Mouse (Mus musculus) kidney, postnatal 36 days (tissue): ENCODE data around the gene Slc35c1.
"Not testable (repeated sequence)": the region's sequence is repeated elsewhere in the genome, so short reads cannot be mapped to it uniquely, and the experiment has no call there.

Experiments
- DNase-seq, 2 experiments: peaks; one replicate each; pipeline ENCODE4 v3.0.0; 2021 to 2022; ENCODE audit warnings: mixed read lengths in 2 of 2

Slc35c1 gene

DNA sequence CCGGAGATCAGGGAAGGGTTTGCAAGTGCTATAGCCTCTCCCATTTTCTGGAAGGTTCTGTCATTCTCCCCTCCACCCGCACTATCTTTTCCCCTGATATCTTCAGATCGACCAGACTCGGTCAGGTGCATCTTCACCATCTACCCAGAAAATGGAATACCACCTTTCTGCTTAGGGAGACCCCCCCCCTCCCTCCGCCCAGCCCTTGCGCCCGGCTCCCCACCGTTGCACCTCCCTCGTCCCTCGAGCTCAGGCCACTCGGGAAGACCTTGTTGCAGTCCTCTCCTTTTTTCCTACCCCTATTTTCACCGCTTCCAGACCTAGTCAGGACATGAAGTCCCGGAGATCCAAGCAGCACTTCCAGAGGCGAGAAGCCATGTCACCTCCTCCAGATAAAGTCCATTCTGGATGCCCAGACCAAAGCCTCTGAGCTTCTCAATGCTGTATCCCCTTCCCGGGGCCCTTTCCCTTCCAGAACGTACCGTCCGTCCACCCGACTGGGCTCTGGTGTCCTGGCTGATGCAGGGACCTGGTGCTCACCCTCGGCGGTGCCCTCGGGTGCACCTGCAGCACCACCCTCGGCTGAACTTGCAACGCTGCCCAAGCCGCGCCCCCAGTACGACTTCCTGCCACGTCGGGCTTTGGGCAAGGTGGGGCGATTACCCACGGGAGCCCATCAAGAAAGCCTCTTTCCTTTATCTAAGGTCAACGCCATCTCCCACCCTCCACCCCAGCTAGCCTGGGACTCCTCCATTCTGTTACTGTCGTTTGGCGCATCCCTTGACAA lies at the start of gene Slc35c1:
Gene Slc35c1 (minus strand): TSS at position 618 of the 787 bp plus-strand sequence.
- DNase-seq: peak; percentile 51 to 73

DNA sequence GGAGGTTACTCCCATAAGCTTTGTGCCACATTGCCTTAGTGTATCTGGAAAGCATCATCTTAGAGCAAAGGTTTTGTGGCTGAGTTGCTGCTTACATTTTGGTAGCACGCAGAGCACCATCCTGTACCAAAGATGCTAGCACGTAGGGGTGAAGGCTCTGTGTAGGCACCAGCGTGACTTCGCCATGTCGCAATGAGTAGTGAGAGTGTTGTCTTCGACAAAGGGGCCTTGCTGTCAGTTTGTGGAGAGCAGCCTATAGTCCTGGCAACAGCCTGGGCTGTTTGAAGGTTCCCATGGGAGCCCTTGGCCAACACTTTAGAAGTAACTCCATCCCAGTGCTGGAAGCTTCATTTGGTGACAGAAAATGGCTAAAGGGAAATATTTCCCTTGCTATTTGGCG lies 45.0 kb upstream of the Slc35c1 start:
- DNase-seq: no peak

DNA sequence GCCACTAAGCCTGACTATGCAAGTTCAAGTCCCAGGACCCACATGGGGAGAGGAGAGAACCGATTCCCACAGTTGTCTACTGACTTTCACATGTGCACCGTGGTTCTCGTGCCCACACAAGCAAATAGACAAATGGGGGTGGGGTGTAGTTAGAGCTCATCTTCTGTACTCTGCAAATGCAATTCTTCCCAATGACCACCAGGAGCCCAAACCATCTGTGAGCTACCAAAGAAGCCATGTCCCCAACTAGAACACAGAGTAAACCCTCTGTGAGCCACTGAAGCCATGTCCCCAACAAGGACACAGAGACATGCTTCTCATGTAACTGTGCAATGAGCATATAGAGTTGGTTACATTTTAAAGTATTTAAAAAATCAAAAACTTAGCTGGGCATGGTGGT lies 43.1 kb upstream of the Slc35c1 start:
- DNase-seq: no peak

DNA sequence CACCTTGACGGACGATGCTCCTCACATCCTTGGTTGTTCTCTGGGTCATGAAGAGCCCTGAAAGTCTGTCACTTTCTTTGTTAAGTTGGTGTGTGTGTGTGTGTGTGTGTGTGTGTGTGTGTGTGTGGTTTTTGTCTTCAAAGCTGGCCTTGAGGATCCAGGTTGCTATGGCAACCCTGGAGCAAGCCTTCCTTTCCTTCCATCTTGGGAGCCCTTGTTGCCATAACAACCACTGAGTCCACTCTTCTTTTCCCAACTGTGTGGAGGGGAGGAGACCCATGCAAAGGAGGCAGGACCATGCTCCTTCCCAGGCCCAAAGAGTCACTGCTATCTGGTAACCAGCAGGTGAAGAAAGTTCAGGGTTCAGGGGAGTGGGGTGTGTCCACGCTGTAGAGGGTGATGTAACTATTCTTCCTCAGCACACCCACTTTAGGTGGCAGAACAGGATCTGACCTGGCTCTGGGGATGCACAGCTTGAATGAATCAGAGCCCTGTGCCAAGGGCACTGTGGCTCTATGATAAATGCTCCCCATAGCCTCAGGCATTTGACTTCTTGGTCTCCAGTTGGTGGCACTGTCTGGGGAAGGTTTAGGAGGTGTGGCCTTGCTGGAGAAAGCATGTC lies 39.5 kb upstream of the Slc35c1 start:
- no peak for DNase-seq

DNA sequence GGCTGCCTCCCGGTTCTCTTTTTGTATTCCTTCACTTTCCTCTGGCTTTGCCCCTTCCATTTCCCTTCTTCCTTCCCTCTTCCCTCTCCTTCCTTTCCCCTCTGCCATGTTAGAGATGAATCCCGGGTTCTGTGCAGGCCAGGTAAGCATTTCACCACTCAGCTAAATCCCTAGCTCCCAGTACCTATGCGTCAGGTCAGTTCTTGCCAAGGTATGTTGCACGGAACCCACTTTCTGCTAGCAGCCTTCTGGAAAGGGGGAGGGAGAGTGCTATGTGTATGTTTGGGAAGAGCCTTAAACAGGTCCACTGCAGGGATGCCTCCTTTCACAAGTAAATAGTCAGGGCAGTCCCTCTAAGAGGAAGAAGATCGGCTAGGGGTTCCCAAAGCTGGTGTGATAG lies 36.8 kb upstream of the Slc35c1 start:
- no peak for DNase-seq

DNA sequence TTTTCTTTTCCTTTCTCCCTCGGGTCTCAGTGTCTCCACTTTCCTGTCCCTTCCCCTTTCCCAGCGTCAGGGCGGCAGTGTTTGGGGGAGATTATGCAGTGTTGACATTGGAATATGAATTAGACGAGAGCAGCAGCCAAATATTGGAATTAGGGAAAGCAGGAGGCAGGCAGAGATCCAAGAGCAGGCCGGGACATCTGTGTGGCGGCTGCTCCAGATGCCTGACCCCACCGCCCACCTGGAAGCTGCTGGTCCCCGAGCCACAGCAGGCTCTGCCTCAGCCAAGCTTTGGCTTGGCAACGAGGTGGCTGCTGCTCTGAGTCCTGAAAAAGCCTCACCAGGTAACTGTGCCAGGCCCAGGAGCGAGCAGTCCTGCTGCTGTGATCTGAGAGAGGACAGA lies 36.3 kb upstream of the Slc35c1 start:
- no peak for DNase-seq

DNA sequence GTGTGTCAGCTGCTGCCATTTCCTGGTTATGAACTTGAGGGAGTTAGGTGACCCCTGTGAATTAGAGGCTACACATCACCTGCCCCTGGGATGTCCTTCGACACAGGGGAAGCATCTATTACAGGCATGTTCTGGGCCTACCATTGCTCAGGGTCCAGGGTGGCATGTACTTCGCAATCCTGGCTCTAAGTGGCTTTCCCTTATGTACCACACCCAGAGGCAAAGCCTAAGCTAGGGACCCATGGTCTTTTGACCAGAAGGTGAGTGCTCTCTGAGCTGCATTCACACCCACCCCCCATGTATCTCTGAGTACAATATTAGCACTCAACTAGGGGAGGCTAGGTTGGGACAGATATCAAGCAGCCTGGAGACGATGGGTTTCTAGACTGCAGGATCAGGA lies 34.6 kb upstream of the Slc35c1 start:
- DNase-seq: no peak

DNA sequence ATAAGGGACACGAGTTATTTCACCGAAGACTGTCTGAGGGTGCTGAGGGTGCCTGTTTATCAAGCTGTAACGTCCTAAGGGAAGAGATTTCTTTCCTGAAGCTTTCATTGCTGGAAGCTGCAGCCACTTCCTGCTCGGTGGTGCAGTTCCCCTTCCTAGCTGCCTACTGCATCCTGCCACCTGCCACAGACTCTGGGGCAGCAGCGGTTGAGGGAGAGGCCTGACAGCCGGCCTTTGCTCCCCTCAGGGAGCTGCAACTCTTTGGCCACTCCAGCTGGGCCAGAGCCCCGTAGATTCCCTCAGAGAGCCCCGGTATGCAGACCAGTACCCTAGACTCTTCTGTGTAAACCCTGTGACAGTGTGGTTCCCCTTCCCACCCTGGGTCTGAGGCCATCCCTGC lies 34.1 kb upstream of the Slc35c1 start:
- no peak for DNase-seq

DNA sequence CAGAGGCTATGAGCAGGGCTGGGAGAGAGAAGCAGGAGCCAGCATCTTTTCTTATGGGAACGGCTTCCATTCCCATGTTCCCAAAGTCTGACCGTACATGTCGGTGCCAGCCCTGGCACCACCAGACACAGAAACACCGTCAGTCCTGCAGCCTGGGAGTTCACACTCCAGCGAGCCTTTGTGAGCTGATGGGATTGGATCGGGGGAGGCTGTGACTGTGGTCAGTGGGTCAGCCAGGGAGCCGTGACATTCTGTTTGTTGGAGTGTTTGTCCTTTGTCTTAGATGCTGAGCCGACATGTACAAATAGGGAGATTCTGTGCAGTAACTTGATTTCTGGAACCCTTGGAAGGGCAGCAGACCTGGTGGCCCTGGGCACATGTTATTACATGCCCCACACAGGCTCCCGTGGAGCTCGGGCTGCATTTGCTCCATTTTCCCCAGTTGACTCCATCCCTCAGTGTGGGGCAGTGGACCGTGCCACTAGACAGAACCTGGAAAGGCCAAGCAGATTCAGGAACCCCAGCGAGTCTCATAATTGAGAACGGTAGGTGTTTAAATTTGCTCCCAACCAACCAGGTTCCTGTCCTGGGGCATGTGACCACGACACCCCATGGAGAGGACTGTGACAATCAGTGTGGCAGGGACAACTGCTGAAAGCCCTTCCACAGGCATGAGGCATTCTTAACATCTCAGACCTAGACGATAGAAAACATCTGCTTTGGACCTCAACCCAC lies 33.5 kb upstream of the Slc35c1 start:
- no peak for DNase-seq

DNA sequence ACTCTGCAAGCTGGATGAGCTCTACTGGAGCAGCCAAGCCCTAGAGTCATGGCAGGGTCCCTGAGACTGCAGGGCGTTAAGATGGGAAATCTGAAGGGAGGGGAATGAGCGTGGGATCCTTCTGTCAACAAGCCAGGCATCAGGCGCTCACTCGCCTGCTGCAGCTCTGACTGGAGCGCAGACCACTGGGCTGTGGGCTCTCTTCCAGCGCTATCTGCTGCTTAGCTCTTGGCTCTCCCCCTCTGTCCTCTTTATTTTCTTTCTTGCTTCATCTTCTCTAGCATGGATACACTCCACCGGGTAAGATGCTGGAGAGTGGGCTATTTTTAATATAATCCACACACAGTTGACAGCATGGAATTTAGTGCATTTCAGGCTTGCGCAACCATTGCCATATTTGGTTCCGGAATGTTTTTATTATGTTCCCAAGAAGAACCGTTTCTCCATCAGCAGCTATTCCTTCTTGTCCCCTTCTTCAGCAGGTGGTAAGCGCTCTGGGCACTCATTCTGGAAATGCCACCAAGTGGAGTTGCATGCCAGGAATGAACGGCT lies 31.7 kb upstream of the Slc35c1 start:
- DNase-seq: peak; percentile 32 to 54

DNA sequence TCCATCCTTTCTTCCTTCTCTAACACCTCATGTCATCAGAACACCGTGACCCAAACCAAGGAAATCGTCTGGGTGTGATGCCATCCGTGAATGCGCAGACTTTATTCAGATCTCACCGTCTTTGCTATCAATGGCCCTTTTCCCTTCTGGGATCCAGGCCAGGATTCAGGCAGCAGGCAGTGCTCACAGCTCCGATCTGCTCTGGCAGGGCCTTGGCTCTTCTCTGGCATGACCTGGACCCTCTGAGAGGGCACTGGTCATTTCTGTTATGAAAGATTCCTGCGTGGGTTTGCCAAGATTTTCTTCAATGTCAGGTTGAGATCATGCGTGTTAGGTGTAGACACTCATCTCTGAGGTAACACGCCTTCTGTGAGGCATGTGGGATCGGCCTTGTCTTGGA lies 30.2 kb upstream of the Slc35c1 start:
- no peak for DNase-seq

DNA sequence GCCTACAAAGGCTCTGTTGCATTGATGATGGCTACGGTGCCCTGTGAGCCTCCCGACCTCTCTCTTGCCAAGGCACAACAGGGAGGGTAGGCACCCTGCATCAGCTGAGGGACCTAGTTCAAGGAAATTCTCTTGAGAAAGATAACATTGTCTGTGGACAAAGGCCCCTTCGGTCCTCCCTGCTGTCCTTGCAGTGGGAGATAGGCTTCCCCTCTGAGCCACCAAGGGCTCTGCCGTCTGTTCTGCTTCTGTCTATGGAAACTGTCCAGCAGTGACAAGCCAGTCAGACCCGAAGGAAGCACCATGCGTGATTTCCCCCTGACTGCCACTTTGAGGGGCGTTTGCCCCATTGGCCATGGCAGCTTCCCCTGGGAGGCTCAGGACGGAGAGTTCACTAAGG lies 27.5 kb upstream of the Slc35c1 start:
- no peak for DNase-seq

DNA sequence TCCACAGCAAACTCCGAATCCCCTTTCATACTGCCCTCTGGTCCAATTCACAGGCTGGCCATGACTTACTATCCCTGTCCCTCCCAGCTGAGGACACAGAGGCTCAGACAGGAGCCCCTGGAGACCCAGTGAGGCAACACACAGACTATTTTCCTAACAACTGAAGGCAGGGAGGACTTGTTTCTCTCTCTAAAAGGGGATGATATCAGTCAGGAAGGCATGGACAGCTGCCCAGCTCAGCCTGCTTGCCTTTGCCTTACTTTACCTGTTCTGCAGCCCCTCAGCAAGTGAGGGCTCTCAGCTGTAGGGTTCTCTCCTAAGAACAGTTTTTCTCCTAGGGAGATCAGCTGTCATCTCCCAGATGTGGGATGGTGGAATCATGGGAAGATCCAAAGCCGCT lies 26.6 kb upstream of the Slc35c1 start:
- no peak for DNase-seq

DNA sequence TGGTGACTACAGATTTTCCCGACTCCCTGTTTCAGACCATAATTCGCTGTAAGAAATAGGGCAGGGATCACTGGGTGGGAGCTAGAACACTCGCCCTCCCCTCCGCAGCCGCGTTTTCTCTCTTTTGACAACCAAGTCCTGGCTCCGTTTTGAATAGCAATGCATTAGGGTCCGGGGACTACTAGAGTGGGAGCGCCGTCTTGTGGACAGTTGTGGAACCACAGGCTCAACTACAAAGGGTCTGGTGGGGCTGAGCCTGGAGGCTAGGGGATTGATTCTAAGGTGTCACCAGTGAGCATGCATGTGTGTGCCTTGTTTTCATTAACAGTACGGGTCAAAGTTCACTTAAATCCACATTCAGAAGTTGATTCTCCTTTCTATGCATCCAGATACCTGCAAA lies 26.1 kb upstream of the Slc35c1 start:
- peak; percentile 79 to 92 for DNase-seq

DNA sequence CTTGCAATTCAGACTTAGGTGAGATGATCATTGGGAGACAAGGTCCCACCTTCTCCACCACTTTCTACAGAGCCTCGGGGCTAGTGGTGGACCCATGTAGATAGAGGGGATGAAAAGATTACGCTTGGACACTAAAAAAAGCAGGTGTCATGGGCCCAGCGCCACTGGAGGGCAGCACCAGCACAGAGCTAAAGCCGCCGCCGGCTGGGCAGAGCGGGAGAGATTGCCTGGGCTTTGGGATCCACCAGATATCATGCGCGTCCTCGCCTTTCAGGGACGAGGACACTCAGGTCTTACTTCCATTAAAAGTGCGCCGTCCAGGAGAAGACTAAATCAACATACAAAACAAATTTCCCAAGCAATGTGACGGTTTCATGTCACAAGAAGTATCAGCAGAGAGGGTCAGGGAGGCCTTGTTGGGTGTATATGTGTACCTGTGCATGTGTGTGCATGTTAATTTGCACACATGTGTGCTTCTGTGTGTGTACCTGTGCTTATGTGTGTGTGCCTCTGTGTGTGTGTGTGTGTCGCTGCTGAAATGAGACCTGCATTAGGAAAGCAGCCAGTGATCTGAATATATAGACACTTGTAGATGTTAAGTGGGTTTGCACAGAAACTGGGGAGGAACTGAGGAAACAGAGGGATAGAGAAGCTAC lies 25.4 kb upstream of the Slc35c1 start:
- peak; percentile 69 to 92 for DNase-seq

DNA sequence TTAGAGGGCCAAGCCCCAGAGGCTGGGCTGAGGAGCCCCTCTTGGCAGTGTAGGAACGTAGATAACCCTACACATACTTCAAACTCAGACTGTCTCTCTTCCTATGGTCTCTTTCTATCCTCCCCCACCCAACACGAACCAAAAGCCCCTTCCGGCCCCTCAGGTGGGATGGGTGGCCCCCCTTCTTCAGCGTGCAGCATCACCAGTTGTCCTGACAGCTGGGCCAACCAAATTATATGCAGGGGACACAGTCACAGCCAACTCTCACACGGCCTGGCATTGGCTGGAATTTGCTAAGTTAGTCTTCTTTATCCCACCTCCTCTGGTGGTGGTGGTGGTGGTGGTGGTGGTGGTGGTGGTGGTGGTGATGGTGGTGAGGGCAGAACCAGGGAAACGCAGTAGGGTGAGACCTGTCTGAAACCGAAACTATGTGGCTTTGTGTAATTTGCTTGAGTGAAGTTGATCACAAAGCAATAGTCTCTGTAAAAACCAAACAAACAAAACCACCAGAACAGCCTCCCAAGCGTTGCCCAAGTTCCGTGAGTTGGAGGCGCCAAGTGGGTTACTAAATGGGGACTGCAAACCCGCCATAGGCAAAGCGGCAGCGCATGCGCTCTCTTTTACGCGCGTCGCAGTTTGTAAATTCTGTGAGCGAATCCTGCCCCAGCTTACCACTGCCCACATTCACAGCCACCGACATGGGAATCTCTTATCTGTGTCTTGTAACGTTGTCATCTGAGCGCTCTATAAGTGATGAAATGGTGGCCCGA lies 24.1 kb upstream of the Slc35c1 start:
- no peak for DNase-seq

DNA sequence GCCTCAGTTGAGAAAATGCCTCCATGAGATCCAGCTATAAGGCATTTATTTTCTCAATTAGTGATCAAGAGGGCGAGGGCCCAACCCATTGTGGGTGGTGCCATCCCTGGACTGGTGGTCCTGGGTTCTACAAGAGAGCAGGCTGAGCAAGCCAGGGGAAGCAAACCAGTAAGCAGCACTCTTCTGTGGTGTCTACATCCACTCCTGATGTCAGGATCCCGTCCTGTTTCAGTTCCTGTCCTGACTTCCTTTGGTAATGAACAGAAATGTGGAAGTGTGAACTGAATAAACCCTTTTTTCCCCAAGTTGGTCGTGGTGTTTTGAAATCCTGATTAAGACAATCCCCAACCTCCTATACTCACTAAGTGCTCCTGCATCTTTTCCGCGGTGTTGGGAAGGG lies 23.2 kb upstream of the Slc35c1 start:
- DNase-seq: no peak

DNA sequence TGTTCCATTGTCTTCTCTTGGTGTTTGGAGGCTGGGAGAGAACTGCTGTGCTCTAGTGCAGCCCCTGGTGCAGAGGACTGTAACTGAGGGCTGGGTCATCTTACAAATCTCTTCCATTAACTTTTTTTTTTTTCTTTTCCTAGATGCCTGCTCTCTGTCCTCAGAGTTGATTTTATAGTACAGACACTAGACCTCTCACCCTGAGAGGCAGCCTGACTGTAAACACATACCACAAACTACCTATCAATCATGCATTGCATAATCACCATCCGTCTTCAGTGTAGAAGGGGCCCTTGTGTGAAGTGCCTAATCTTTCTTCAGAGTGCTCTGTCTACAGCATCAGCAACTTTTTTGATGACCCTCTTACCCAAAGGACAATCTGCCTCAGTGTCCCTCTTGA lies 22.2 kb upstream of the Slc35c1 start:
- DNase-seq: no peak

DNA sequence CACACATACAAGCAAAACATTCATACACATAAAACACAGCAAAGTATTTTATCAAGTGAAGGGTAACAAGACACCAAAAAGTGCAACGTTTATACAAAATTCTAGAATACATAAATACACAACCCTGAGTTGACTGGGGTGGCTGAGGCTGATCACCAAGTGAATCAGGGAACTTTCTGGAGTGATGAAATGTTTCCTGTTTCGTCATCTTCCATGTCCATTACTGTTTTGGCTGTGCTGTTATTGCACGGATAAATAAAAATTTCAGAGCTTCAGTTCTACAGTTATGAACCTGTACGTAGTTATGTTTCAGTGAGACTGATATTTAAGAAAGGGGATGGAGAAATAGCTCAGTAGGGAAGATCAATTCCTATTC lies 18.0 kb upstream of the Slc35c1 start:
- no peak for DNase-seq

DNA sequence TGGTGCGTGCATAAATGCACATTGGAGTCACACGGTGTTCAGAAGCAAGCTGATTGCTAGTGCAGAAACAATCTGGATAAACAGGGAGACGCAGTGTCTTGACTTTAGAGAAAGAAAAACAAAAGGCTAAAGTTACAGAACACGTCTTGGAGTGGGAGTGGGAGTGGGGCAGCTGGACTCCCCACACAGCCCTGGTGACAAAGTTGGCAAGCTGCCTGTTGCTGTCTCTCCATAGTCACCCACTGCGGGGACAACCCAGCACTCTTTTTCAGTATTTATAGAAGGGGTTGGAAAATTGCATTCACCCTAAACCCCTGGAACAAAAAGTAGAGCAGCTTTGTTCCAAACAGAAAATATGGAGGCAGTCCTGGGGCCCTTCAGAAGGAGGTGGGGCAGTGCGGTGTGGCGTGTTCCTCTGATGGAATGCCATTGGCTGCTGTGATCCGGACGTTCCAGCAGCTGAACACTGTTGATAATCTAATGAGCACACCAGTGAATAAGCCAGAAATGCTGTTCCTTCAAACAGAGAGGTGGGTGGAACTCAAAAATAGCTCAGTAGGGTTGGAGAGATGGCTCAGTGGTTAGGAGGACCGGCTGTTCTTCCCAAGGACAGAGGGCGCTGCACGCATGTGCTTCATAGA lies 17.5 kb upstream of the Slc35c1 start:
- DNase-seq: no peak

DNA sequence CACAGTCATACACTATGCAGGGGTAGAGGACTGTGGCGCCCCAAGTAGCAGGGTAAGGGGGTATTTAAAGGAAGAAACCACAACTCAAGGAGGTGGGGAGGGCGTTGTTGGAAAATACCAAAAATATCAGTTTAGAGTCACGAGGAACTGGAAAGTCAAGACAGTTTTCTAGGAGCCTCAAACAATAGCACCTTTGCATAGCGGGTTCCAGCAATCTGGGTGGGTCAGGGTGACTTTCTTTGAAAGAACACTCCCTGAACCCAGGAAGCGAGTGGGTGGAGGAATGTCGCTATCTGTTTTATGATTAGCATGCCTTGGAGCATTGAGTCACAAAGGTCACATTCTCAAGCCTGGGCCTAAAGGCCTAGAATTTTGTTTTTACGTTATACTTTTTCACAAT lies 16.2 kb upstream of the Slc35c1 start:
- DNase-seq: not testable (repeated sequence)

DNA sequence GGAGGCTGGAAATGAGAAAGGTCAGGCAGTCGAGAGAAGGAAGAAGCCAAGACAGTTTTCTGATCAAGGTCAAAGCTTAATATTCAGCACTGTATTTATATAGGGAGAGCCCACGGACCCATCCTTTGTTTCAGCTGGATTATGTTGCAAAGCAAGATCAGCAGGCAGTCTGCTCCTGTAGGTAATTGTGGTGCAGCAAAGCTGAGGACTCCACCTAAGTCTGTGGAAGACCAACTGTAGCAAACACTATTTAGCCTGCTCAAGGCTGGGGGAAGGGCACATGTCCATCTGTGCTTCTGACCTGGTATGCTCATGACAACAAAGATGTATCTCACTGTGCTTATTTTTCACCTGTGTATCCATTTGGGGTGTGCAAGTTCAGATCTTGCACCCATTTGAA lies 15.4 kb upstream of the Slc35c1 start:
- DNase-seq: no peak
